Mouse (Mus musculus) thymus, adult 2 months (tissue): ENCODE measurements around the gene Slc39a11.

Experiments used
- CTCF ChIP-seq: fragments of 200-500 bp; IDR thresholded peaks from 2 replicates; pipeline ENCODE4 v1.5.1; 2012; ENCODE audit warnings: mild to moderate bottlenecking, control low read depth, low read length, moderate library complexity, borderline replicate concordance; ENCODE audit not compliant: control insufficient read depth, poor library complexity, insufficient read depth; ENCODE audit errors: extremely low read depth
- POLR2A ChIP-seq: fragments of 200-500 bp; IDR thresholded peaks from 2 replicates; pipeline ENCODE4 v1.6.1; 2012; ENCODE audit warnings: mild to moderate bottlenecking, low read length, control low read depth, moderate library complexity; ENCODE audit not compliant: control insufficient read depth, poor library complexity, insufficient read depth; ENCODE audit errors: extremely low read depth

GRCm38 (mm10) chr11:113684707-113685426 is 35.0 kb upstream of the Slc39a11 start:
- TF ChIP-seq POLR2A (no peak), CTCF (no peak)
